Mouse (Mus musculus): ENCODE measurements around the gene Ccne1.

- no peak for TF ChIP-seq CTCF (IDR thresholded peaks at IDR 0.05; ENCODE audit: low read depth)
- TF ChIP-seq EP300 (IDR thresholded peaks at IDR 0.05; ENCODE audit: low read depth): no peak
Measured at GRCm38 (mm10) chr7:38140324-38140723, 33.0 kb upstream of the Ccne1 start.

Measured in heart, postnatal 0 days (tissue).